Mouse (Mus musculus): ENCODE measurements around the gene Cxcl15. TPM values are rescaled to one million over a fixed set of nuclear protein-coding genes. Genes with fewer than 3 reads are reported as not detected.

The Cxcl15 gene
- polyA plus RNA-seq, 2 experiments, result 0.09 to 0.33 TPM

Small RNA genes lying within 50 kb of the gene (microRNA-seq; reads per million reads assigned to microRNA genes)
- gene Gm24322, result not detected

Other genes with a start within 250 kb of the Cxcl15 start
- gene 5830473C10Rik, start 233.4 kb upstream of the Cxcl15 start, polyA plus RNA-seq (2012; rRNA removed), result 0.03 TPM in 1 of 2 replicates, not detected in the other
- gene 5830473C10Rik, start 233.4 kb upstream of the Cxcl15 start, polyA plus RNA-seq (2014; fragmentation: Nextera tagmentation; extraction: Ambion mirVana), result not detected in 2 replicates
- gene Rassf6, start 153.9 kb upstream of the Cxcl15 start, polyA plus RNA-seq (2012; rRNA removed), result 1.1 and 1.2 TPM in 2 replicates
- gene Rassf6, start 153.9 kb upstream of the Cxcl15 start, polyA plus RNA-seq (2014; fragmentation: Nextera tagmentation; extraction: Ambion mirVana), result 3.3 and 4.9 TPM in 2 replicates
- gene Cxcl5, start 35.2 kb upstream of the Cxcl15 start, polyA plus RNA-seq (2012; rRNA removed), result 1.3 and 1.4 TPM in 2 replicates
- gene Cxcl5, start 35.2 kb upstream of the Cxcl15 start, polyA plus RNA-seq (2014; fragmentation: Nextera tagmentation; extraction: Ambion mirVana), result 1.4 and 2.4 TPM in 2 replicates
- 1.6 and 3.0 TPM in 2 replicates for gene Ppbp, start 26.0 kb upstream of the Cxcl15 start, polyA plus RNA-seq (2012; rRNA removed)
- gene Ppbp, start 26.0 kb upstream of the Cxcl15 start, polyA plus RNA-seq (2014; fragmentation: Nextera tagmentation; extraction: Ambion mirVana), result 3.0 and 3.2 TPM in 2 replicates
- 41.2 and 50.2 TPM in 2 replicates for gene Pf4, start 22.1 kb upstream of the Cxcl15 start, polyA plus RNA-seq (2012; rRNA removed)
- 59.7 and 77.5 TPM in 2 replicates for gene Pf4, start 22.1 kb upstream of the Cxcl15 start, polyA plus RNA-seq (2014; fragmentation: Nextera tagmentation; extraction: Ambion mirVana)
- 0.40 and 0.63 TPM in 2 replicates for gene Cxcl3, start 8.4 kb upstream of the Cxcl15 start, polyA plus RNA-seq (2012; rRNA removed)
- 0.66 TPM in 1 of 2 replicates, not detected in the other for gene Cxcl3, start 8.4 kb upstream of the Cxcl15 start, polyA plus RNA-seq (2014; fragmentation: Nextera tagmentation; extraction: Ambion mirVana)
- gene Cxcl1, start 96.7 kb downstream of the Cxcl15 start, polyA plus RNA-seq (2012; rRNA removed), result 2.3 and 2.9 TPM in 2 replicates
- gene Cxcl1, start 96.7 kb downstream of the Cxcl15 start, polyA plus RNA-seq (2014; fragmentation: Nextera tagmentation; extraction: Ambion mirVana), result 1.8 and 2.8 TPM in 2 replicates
- 0.31 and 0.65 TPM in 2 replicates for gene Cxcl2, start 109.3 kb downstream of the Cxcl15 start, polyA plus RNA-seq (2012; rRNA removed)
- not detected in 2 replicates for gene Cxcl2, start 109.3 kb downstream of the Cxcl15 start, polyA plus RNA-seq (2014; fragmentation: Nextera tagmentation; extraction: Ambion mirVana)
- 48.5 and 50.7 TPM in 2 replicates for gene Mthfd2l, start 136.6 kb downstream of the Cxcl15 start, polyA plus RNA-seq (2012; rRNA removed)
- gene Mthfd2l, start 136.6 kb downstream of the Cxcl15 start, polyA plus RNA-seq (2014; fragmentation: Nextera tagmentation; extraction: Ambion mirVana), result 55.0 and 55.8 TPM in 2 replicates
- 0.25 and 0.32 TPM in 2 replicates for gene Epgn, start 232.9 kb downstream of the Cxcl15 start, polyA plus RNA-seq (2012; rRNA removed)
- gene Epgn, start 232.9 kb downstream of the Cxcl15 start, polyA plus RNA-seq (2014; fragmentation: Nextera tagmentation; extraction: Ambion mirVana), result 0.18 and 0.44 TPM in 2 replicates